Mouse (Mus musculus): ENCODE data around the gene Il23a. TPM values are rescaled to one million over a fixed set of nuclear protein-coding genes. Genes with fewer than 3 reads are reported as not detected.

Il23a gene
- polyA plus RNA-seq (2016; fragmentation: Nextera tagmentation; extraction: Ambion mirVana), result not detected in 2 replicates

GRCm38 (mm10) chr10:128298702-128299171 is at the start of gene Il23a:
Gene Il23a, minus strand, starts transcription at chr10:128298752.
- Histone ChIP-seq H3K4me3 (no peak within 1 kb of the TSS), H3K9me3 (replicated peaks) (no peaks in the 10 kb centered on the region), H3K27ac (no peak within 1 kb of the TSS), H3K4me1 (peaks cover 14% of the 10 kb centered on the region), H3K9ac (no peak within 1 kb of the TSS), H3K36me3 (no peaks in the 10 kb centered on the region), H3K4me2 (no peak within 1 kb of the TSS), H3K27me3 (replicated peaks) (no peaks in the 10 kb centered on the region)
- 60% methylated on average over 11 of the region's 11 CpGs for WGBS (ENCODE audit: insufficient replicate concordance)
- ATAC-seq, result no peak

- WGBS (ENCODE audit: insufficient replicate concordance), result 90% methylated on average over 8 of the region's 8 CpGs
- Histone ChIP-seq H3K9ac (no peak overlapping the region), H3K4me2 (no peak overlapping the region), H3K9me3 (replicated peaks) (no peaks in the 10 kb centered on the region), H3K27me3 (replicated peaks) (no peaks in the 10 kb centered on the region), H3K27ac (no peak overlapping the region; the same call in 1 of the 2 replicates), H3K4me1 (peaks cover 47% of the 10 kb centered on the region), H3K4me3 (no peak overlapping the region), H3K36me3 (peaks cover 62% of the 10 kb centered on the region)
- ATAC-seq, result no peak
Measured at GRCm38 (mm10) chr10:128347541-128347940, 49.0 kb upstream of the Il23a start.

GRCm38 (mm10) chr10:128344568-128345275 is 46.2 kb upstream of the Il23a start:
- Histone ChIP-seq H3K4me1 (peaks cover 74% of the 10 kb centered on the region), H3K9ac (peak overlapping the region; percentile 48; the same call in 1 of the 2 replicates), H3K9me3 (replicated peaks) (no peaks in the 10 kb centered on the region), H3K4me3 (peak overlapping the region; percentile 35), H3K27ac (peak overlapping the region; percentile 88), H3K27me3 (replicated peaks) (no peaks in the 10 kb centered on the region), H3K36me3 (peaks cover 52% of the 10 kb centered on the region), H3K4me2 (peak overlapping the region; percentile 67)
- 18% methylated on average over 7 of the region's 7 CpGs for WGBS (ENCODE audit: insufficient replicate concordance)
- ATAC-seq, result peak; percentile 88

- H3K4me3 ChIP-seq, result no peak overlapping the region
- H3K4me1 ChIP-seq, result peaks cover 87% of the 10 kb centered on the region
- peak overlapping the region; percentile 25; the same call in 1 of the 2 replicates for H3K4me2 ChIP-seq
- 0 out of 2 replicates have a peak overlapping the region, but pooled peaks have one; percentile 27 for H3K9ac ChIP-seq
- H3K36me3 ChIP-seq, result peaks cover 49% of the 10 kb centered on the region
- no peaks in the 10 kb centered on the region for H3K9me3 ChIP-seq (replicated peaks)
- no peaks in the 10 kb centered on the region for H3K27me3 ChIP-seq (replicated peaks)
- 84% methylated on average over 1 of the region's 1 CpGs for WGBS (ENCODE audit: insufficient replicate concordance)
- no peak for ATAC-seq
- peak overlapping the region; percentile 71 for H3K27ac ChIP-seq
Measured at GRCm38 (mm10) chr10:128343436-128343835, 44.9 kb upstream of the Il23a start.

GRCm38 (mm10) chr10:128340257-128340656 is 41.7 kb upstream of the Il23a start:
- no peaks in the 10 kb centered on the region for H3K9me3 ChIP-seq (replicated peaks)
- H3K27me3 ChIP-seq (replicated peaks), result no peaks in the 10 kb centered on the region
- H3K4me3 ChIP-seq, result no peak overlapping the region
- peak overlapping the region; percentile 92; the same call in 1 of the 2 replicates for H3K9ac ChIP-seq
- peak overlapping the region; percentile 86 for H3K4me2 ChIP-seq
- peaks cover 29% of the 10 kb centered on the region for H3K36me3 ChIP-seq
- H3K27ac ChIP-seq, result peak overlapping the region; percentile 41; the same call in 1 of the 2 replicates
- ATAC-seq, result no peak
- H3K4me1 ChIP-seq, result peaks cover 91% of the 10 kb centered on the region
- WGBS (ENCODE audit: insufficient replicate concordance), result 36% methylated on average over 2 of the region's 2 CpGs

- no peak for ATAC-seq
- Histone ChIP-seq H3K4me3 (peak overlapping the region; percentile 91), H3K27ac (peak overlapping the region; percentile 95), H3K27me3 (replicated peaks) (no peaks in the 10 kb centered on the region), H3K9ac (peak overlapping the region; percentile 92), H3K4me1 (peaks cover 90% of the 10 kb centered on the region), H3K9me3 (replicated peaks) (no peaks in the 10 kb centered on the region), H3K36me3 (peaks cover 29% of the 10 kb centered on the region), H3K4me2 (peak overlapping the region; percentile 86)
- WGBS (ENCODE audit: insufficient replicate concordance), result 60% methylated on average over 2 of the region's 2 CpGs
Measured at GRCm38 (mm10) chr10:128338948-128339347, 40.4 kb upstream of the Il23a start.

- peak overlapping the region; percentile 86 for H3K4me2 ChIP-seq
- peak; percentile 2; the same call in 1 of the 2 replicates for ATAC-seq
- peaks cover 84% of the 10 kb centered on the region for H3K4me1 ChIP-seq
- H3K27me3 ChIP-seq (replicated peaks), result no peaks in the 10 kb centered on the region
- H3K9ac ChIP-seq, result peak overlapping the region; percentile 92
- H3K9me3 ChIP-seq (replicated peaks), result no peaks in the 10 kb centered on the region
- WGBS (ENCODE audit: insufficient replicate concordance), result 9% methylated on average over 5 of the region's 5 CpGs
- peak overlapping the region; percentile 91 for H3K4me3 ChIP-seq
- peak overlapping the region; percentile 95 for H3K27ac ChIP-seq
- H3K36me3 ChIP-seq, result peaks cover 29% of the 10 kb centered on the region
Measured at GRCm38 (mm10) chr10:128338415-128338814, 39.9 kb upstream of the Il23a start.

GRCm38 (mm10) chr10:128337306-128338181 is 39.0 kb upstream of the Il23a start, which contains the start of gene Cs:
Gene Cs, plus strand, starts transcription at chr10:128337734.
- no peaks in the 10 kb centered on the region for H3K9me3 ChIP-seq (replicated peaks)
- peaks cover 76% of the 10 kb centered on the region for H3K4me1 ChIP-seq
- 2% methylated on average over 61 of the region's 61 CpGs for WGBS (ENCODE audit: insufficient replicate concordance)
- peak within 1 kb of the TSS; percentile 92 for H3K9ac ChIP-seq
- no peaks in the 10 kb centered on the region for H3K27me3 ChIP-seq (replicated peaks)
- peak within 1 kb of the TSS; percentile 95 for H3K27ac ChIP-seq
- peak within 1 kb of the TSS; percentile 91 for H3K4me3 ChIP-seq
- peaks cover 25% of the 10 kb centered on the region for H3K36me3 ChIP-seq
- peak within 1 kb of the TSS; percentile 86 for H3K4me2 ChIP-seq
- ATAC-seq, result peak; percentile 92

- peak overlapping the region; percentile 91 for H3K4me3 ChIP-seq
- 35% methylated on average over 3 of the region's 3 CpGs for WGBS (ENCODE audit: insufficient replicate concordance)
- peaks cover 24% of the 10 kb centered on the region for H3K36me3 ChIP-seq
- H3K27me3 ChIP-seq (replicated peaks), result no peaks in the 10 kb centered on the region
- peaks cover 72% of the 10 kb centered on the region for H3K4me1 ChIP-seq
- ATAC-seq, result peak; percentile 57
- H3K4me2 ChIP-seq, result peak overlapping the region; percentile 86
- no peaks in the 10 kb centered on the region for H3K9me3 ChIP-seq (replicated peaks)
- H3K9ac ChIP-seq, result peak overlapping the region; percentile 92
- H3K27ac ChIP-seq, result peak overlapping the region; percentile 95
Measured at GRCm38 (mm10) chr10:128336597-128336996, 38.0 kb upstream of the Il23a start.

- peaks cover 20% of the 10 kb centered on the region for H3K36me3 ChIP-seq
- H3K4me1 ChIP-seq, result peaks cover 68% of the 10 kb centered on the region
- H3K4me2 ChIP-seq, result peak overlapping the region; percentile 86
- H3K4me3 ChIP-seq, result 0 out of 2 replicates have a peak overlapping the region, but pooled peaks have one; percentile 91
- H3K9me3 ChIP-seq (replicated peaks), result no peaks in the 10 kb centered on the region
- 68% methylated on average over 3 of the region's 3 CpGs for WGBS (ENCODE audit: insufficient replicate concordance)
- no peak for ATAC-seq
- H3K9ac ChIP-seq, result peak overlapping the region; percentile 58
- peak overlapping the region; percentile 95 for H3K27ac ChIP-seq
- H3K27me3 ChIP-seq (replicated peaks), result no peaks in the 10 kb centered on the region
Measured at GRCm38 (mm10) chr10:128336195-128336594, 37.6 kb upstream of the Il23a start.

GRCm38 (mm10) chr10:128335582-128335981 is 37.0 kb upstream of the Il23a start:
- H3K27me3 ChIP-seq (replicated peaks), result no peaks in the 10 kb centered on the region
- peaks cover 62% of the 10 kb centered on the region for H3K4me1 ChIP-seq
- H3K9me3 ChIP-seq (replicated peaks), result no peaks in the 10 kb centered on the region
- peaks cover 14% of the 10 kb centered on the region for H3K36me3 ChIP-seq
- ATAC-seq, result no peak
- peak overlapping the region; percentile 86 for H3K4me2 ChIP-seq
- WGBS (ENCODE audit: insufficient replicate concordance), result 0% methylated on average over 4 of the region's 4 CpGs
- peak overlapping the region; percentile 95 for H3K27ac ChIP-seq
- 0 out of 2 replicates have a peak overlapping the region, but pooled peaks have one; percentile 58 for H3K9ac ChIP-seq
- no peak overlapping the region for H3K4me3 ChIP-seq
